Mouse (Mus musculus) cortical plate, adult 2 months (tissue): ENCODE results near the gene Zfand4.

Source experiments
- CTCF ChIP-seq: fragments of 200-500 bp; IDR thresholded peaks from 2 replicates; pipeline ENCODE4 v1.5.1; 2011; ENCODE audit warnings: mild to moderate bottlenecking, control low read depth, low read length; ENCODE audit not compliant: insufficient read depth; ENCODE audit errors: extremely low read depth
- POLR2A ChIP-seq: fragments of 200-500 bp; IDR thresholded peaks from 2 replicates; pipeline ENCODE4 v1.6.1; 2011; ENCODE audit warnings: mild to moderate bottlenecking, low read length, control low read depth; ENCODE audit not compliant: insufficient read depth; ENCODE audit errors: extremely low read depth

DNA sequence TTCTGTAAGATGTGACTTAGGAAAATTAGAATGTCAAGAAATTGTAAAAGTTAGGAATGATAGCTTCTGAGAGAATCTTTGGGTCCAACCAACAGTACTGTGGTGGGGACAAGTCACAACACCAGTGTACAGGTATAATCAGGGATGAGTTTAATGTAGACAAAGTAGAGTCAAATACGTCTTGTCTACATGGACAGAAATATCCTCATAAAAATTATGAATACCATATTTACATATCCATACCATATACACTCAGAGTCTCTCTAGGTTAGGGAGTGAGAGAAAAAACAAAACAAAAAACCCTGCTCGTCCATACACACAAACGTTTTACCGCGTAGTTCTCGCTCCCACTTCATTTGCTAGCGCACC, 73.4 kb downstream of the Zfand4 start:
- TF ChIP-seq POLR2A (no peak), CTCF (no peak)
